Mouse (Mus musculus) hindbrain, embryonic 13.5 days (tissue): ENCODE measurements around the gene Prss57. TPM values are rescaled to one million over a fixed set of nuclear protein-coding genes. Genes with fewer than 3 reads are reported as not detected.

ENCODE experiments used
- ATAC-seq: fragments of 200-750 bp; cut with Nextera tagmentation; 2 replicates; pipeline ENCODE4 v1.8.0; 2017; ENCODE audit warnings: moderate TSS enrichment; ENCODE audit not compliant: low FRiP score
- H3K27ac ChIP-seq: fragments of 300-500 bp; sonication (generic); 2 replicates; pipeline ENCODE4 v1.5.1; 2015; ENCODE audit warnings: inconsistent platforms, mild to moderate bottlenecking, moderate library complexity
- H3K27me3 ChIP-seq: fragments of 300-500 bp; sonication (generic); 2 replicates; pipeline ENCODE4 v1.6.1; 2015; ENCODE audit warnings: mild to moderate bottlenecking, inconsistent platforms
- H3K36me3 ChIP-seq: fragments of 300-500 bp; sonication (generic); 2 replicates; pipeline ENCODE4 v1.6.1; 2015; ENCODE audit warnings: mild to moderate bottlenecking, inconsistent platforms
- H3K4me1 ChIP-seq: fragments of 300-500 bp; sonication (generic); replicated peaks from 2 replicates; pipeline ENCODE4 v1.6.1; 2015; ENCODE audit warnings: inconsistent platforms
- H3K4me2 ChIP-seq: fragments of 300-500 bp; sonication (generic); 2 replicates; pipeline ENCODE4 v1.6.1; 2015; ENCODE audit warnings: inconsistent platforms, mild to moderate bottlenecking, moderate library complexity
- H3K4me3 ChIP-seq: fragments of 300-500 bp; sonication (generic); 2 replicates; pipeline ENCODE4 v1.5.1; 2015; ENCODE audit warnings: mild to moderate bottlenecking, inconsistent platforms
- H3K9ac ChIP-seq: fragments of 300-500 bp; sonication (generic); 2 replicates; pipeline ENCODE4 v1.6.1; 2015; ENCODE audit warnings: mild to moderate bottlenecking, inconsistent platforms
- H3K9me3 ChIP-seq: fragments of 300-500 bp; sonication (generic); 2 replicates; pipeline ENCODE4 v1.6.1; 2016; ENCODE audit warnings: inconsistent platforms
- WGBS: fragments of 180-500 bp; shearing (Covaris S2); methylation state at CpG from one replicate; pipeline ENCODE4 v1.1.7; 2015; 5-methylcytosine and 5-hydroxymethylcytosine counted together
- polyA plus RNA-seq: library from polyadenylated mRNA; unstranded; fragments of >200 nt; fragmentation: Nextera tagmentation; extraction: Ambion mirVana; gene quantifications from 2 replicates; pipeline ENCODE4 v1.2.1, GENCODE M21; 2015

Gene Prss57
- polyA plus RNA-seq, 1 experiment from 2014 or later, result not detected

- no peak within 1 kb of the TSS for H3K4me3 ChIP-seq
- H3K9ac ChIP-seq, result no peak within 1 kb of the TSS
- no peak for ATAC-seq
- peaks cover 13% of the 10 kb centered on the region for H3K4me1 ChIP-seq
- no peak within 1 kb of the TSS for H3K27ac ChIP-seq
- H3K36me3 ChIP-seq, result peaks cover 56% of the 10 kb centered on the region
- no peaks in the 10 kb centered on the region for H3K27me3 ChIP-seq
- H3K9me3 ChIP-seq, result no peaks in the 10 kb centered on the region
- H3K4me2 ChIP-seq, result no peak within 1 kb of the TSS
- WGBS, result 83% methylated on average over 11 of the region's 11 CpGs
These were observed 30.0 kb upstream of the Prss57 start, which contains the start of gene Misp for GRCm38 (mm10) chr10:79820782-79821181. Gene Misp, plus strand, starts transcription at chr10:79820989.

DNA sequence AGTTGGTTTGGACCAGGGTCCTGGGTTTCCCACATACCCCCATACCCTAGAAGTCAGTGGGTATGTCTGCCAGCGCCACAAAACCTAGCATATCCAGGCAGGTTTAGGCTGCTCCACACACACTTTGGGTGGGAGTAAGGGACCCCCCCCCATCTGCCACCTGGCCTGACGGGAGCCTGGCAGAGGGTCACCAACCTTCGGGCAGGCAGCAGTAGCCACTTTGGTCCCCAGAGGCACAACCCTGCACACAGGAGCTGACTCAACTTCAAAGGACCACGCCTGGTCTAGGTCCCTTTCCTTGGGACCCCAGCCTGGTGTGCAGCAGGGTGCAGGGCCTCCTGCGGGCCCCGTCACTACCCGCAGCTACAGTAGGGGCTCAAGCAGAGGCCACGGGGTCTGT lies 29.5 kb upstream of the Prss57 start:
- WGBS, result 83% methylated on average over 8 of the region's 8 CpGs
- H3K36me3 ChIP-seq, result peaks cover 61% of the 10 kb centered on the region

GRCm38 (mm10) chr10:79819606-79820005 lies 28.8 kb upstream of the Prss57 start:
- peaks cover 67% of the 10 kb centered on the region for H3K36me3 ChIP-seq
- ATAC-seq, result no peak
- H3K27me3 ChIP-seq, result no peaks in the 10 kb centered on the region
- peaks cover 13% of the 10 kb centered on the region for H3K4me1 ChIP-seq
- H3K4me2 ChIP-seq, result no peak overlapping the region
- H3K27ac ChIP-seq, result no peak overlapping the region
- H3K9me3 ChIP-seq, result no peaks in the 10 kb centered on the region
- no peak overlapping the region for H3K9ac ChIP-seq
- no peak overlapping the region for H3K4me3 ChIP-seq
- WGBS, result 94% methylated on average over 17 of the region's 17 CpGs

More for the DNA sequence above, 29.5 kb upstream of the Prss57 start:
- Histone ChIP-seq H3K27ac (no peak overlapping the region), H3K9me3 (no peaks in the 10 kb centered on the region), H3K4me3 (no peak overlapping the region), H3K4me2 (no peak overlapping the region), H3K9ac (no peak overlapping the region), H3K4me1 (peaks cover 13% of the 10 kb centered on the region), H3K27me3 (no peaks in the 10 kb centered on the region)
- no peak for ATAC-seq

DNA sequence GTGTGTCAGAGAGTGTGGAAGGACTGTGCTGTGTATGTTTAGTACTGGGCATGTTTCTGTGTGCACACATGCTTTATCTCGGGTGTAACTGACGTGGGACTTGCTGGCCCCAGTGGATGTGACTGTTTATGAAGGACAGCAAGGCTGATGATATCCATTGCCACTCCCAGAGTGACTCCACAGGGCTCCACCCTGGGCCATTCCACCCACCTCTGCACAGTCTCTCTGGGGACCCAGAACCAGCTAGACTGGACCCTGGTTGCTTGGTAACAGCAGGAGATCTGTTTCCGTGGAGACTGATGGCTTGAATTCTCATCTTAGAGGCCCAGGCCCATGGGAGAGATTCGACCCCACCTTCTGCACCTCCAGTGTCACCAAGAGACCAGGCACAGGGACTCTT lies 27.5 kb upstream of the Prss57 start:
- ATAC-seq, result no peak
- Histone ChIP-seq H3K4me3 (no peak overlapping the region), H3K36me3 (peaks cover 71% of the 10 kb centered on the region), H3K9me3 (no peaks in the 10 kb centered on the region), H3K27me3 (no peaks in the 10 kb centered on the region), H3K4me2 (no peak overlapping the region), H3K4me1 (peaks cover 13% of the 10 kb centered on the region), H3K9ac (no peak overlapping the region; the same call in 1 of the 2 replicates), H3K27ac (no peak overlapping the region)
- 73% methylated on average over 4 of the region's 4 CpGs for WGBS

DNA sequence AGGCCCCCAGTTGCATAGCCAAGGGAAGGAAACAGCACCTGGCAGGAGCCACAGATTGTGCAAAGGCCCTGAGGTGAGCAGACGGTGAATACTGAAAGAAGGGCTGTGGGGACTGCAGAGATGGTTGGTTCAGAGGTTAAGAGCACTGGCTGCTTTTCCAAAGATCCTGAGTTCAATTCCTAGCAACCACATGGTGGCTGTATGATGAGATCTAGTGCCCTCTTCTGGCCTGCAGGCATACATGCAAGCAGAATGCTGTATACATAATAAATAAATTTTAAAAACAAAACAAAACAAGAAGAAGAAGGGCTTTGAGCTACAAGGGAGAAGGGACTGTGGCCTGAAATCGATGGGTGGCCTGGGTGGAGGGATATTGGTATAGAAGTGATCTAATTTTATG lies 26.4 kb upstream of the Prss57 start:
- Histone ChIP-seq H3K27ac (no peak overlapping the region), H3K36me3 (peaks cover 77% of the 10 kb centered on the region), H3K4me1 (peaks cover 8% of the 10 kb centered on the region), H3K27me3 (no peaks in the 10 kb centered on the region), H3K9ac (no peak overlapping the region), H3K9me3 (no peaks in the 10 kb centered on the region), H3K4me2 (no peak overlapping the region), H3K4me3 (no peak overlapping the region)
- no peak for ATAC-seq
- WGBS, result 84% methylated on average over 2 of the region's 2 CpGs

- peaks cover 81% of the 10 kb centered on the region for H3K36me3 ChIP-seq
- no peak for ATAC-seq
- H3K27me3 ChIP-seq, result no peaks in the 10 kb centered on the region
- H3K27ac ChIP-seq, result no peak overlapping the region
- no peak overlapping the region for H3K9ac ChIP-seq
- no peaks in the 10 kb centered on the region for H3K9me3 ChIP-seq
- H3K4me3 ChIP-seq, result no peak overlapping the region
- no peak overlapping the region for H3K4me2 ChIP-seq
- peaks cover 5% of the 10 kb centered on the region; the same call in 1 of the 2 replicates for H3K4me1 ChIP-seq
- WGBS, result 87% methylated on average over 12 of the region's 12 CpGs
These were observed 25.1 kb upstream of the Prss57 start for GRCm38 (mm10) chr10:79815671-79816494.

GRCm38 (mm10) chr10:79814271-79814842 lies 23.6 kb upstream of the Prss57 start:
- Histone ChIP-seq H3K4me2 (no peak overlapping the region), H3K4me1 (peaks cover 5% of the 10 kb centered on the region; the same call in 1 of the 2 replicates), H3K4me3 (no peak overlapping the region), H3K9ac (no peak overlapping the region), H3K9me3 (no peaks in the 10 kb centered on the region), H3K27me3 (no peaks in the 10 kb centered on the region), H3K36me3 (peaks cover 79% of the 10 kb centered on the region), H3K27ac (peak overlapping the region; percentile 30; the same call in 1 of the 2 replicates)
- ATAC-seq, result no peak
- 84% methylated on average over 5 of the region's 5 CpGs for WGBS

GRCm38 (mm10) chr10:79811736-79812637 lies 21.2 kb upstream of the Prss57 start:
- peak; percentile 56; the same call in 1 of the 2 replicates for ATAC-seq
- Histone ChIP-seq H3K9me3 (no peaks in the 10 kb centered on the region), H3K27me3 (no peaks in the 10 kb centered on the region), H3K27ac (0 out of 2 replicates have a peak overlapping the region, but pooled peaks have one; percentile 10), H3K4me3 (no peak overlapping the region), H3K4me1 (peaks cover 14% of the 10 kb centered on the region), H3K4me2 (no peak overlapping the region), H3K36me3 (peaks cover 82% of the 10 kb centered on the region), H3K9ac (no peak overlapping the region)
- WGBS, result 29% methylated on average over 15 of the region's 15 CpGs

GRCm38 (mm10) chr10:79808728-79809127 lies 18.0 kb upstream of the Prss57 start:
- no peak overlapping the region for H3K9ac ChIP-seq
- peaks cover 60% of the 10 kb centered on the region for H3K36me3 ChIP-seq
- peaks cover 46% of the 10 kb centered on the region for H3K4me1 ChIP-seq
- ATAC-seq, result no peak
- WGBS, result 87% methylated on average over 11 of the region's 11 CpGs
- no peak overlapping the region for H3K4me3 ChIP-seq
- H3K9me3 ChIP-seq, result no peaks in the 10 kb centered on the region
- peak overlapping the region; percentile 98; the same call in 1 of the 2 replicates for H3K27ac ChIP-seq
- no peak overlapping the region for H3K4me2 ChIP-seq
- H3K27me3 ChIP-seq, result no peaks in the 10 kb centered on the region

- Histone ChIP-seq H3K27me3 (no peaks in the 10 kb centered on the region), H3K4me3 (no peak overlapping the region), H3K9ac (peak overlapping the region; percentile 11; the same call in 1 of the 2 replicates), H3K9me3 (no peaks in the 10 kb centered on the region), H3K27ac (peak overlapping the region; percentile 98), H3K4me1 (peaks cover 55% of the 10 kb centered on the region), H3K4me2 (no peak overlapping the region), H3K36me3 (peaks cover 58% of the 10 kb centered on the region)
- ATAC-seq, result no peak
- 44% methylated on average over 11 of the region's 11 CpGs for WGBS
These were observed 17.1 kb upstream of the Prss57 start for GRCm38 (mm10) chr10:79807826-79808225.

DNA sequence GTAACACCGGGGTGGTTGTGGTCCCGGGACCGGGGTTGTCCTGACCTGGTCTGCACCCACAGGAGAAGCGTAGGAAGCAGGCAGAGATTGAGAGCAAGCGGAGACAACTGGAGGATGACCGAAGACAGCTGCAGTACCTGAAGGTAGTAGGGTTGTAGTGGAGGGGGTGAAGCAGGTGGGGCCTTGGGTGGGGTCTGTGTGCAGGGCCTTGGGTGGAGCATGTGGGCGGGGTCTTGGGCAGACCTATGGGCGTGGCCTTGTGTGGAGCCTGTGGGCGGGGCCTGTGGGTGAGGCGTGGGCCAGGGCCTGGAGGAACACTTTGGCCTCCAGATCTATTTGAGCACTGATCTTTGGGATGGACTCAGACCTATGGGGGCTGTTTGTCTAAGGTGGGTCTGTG lies 16.2 kb upstream of the Prss57 start:
- H3K27me3 ChIP-seq, result no peaks in the 10 kb centered on the region
- peaks cover 63% of the 10 kb centered on the region for H3K4me1 ChIP-seq
- H3K9me3 ChIP-seq, result no peaks in the 10 kb centered on the region
- no peak overlapping the region for H3K4me2 ChIP-seq
- ATAC-seq, result no peak
- peak overlapping the region; percentile 98 for H3K27ac ChIP-seq
- 85% methylated on average over 10 of the region's 10 CpGs for WGBS
- H3K36me3 ChIP-seq, result peaks cover 52% of the 10 kb centered on the region
- no peak overlapping the region for H3K9ac ChIP-seq
- no peak overlapping the region for H3K4me3 ChIP-seq

GRCm38 (mm10) chr10:79806331-79806730 lies 15.6 kb upstream of the Prss57 start:
- Histone ChIP-seq H3K4me3 (no peak overlapping the region), H3K4me1 (peaks cover 70% of the 10 kb centered on the region), H3K27ac (peak overlapping the region; percentile 98; the same call in 1 of the 2 replicates), H3K4me2 (no peak overlapping the region), H3K27me3 (no peaks in the 10 kb centered on the region), H3K9ac (no peak overlapping the region), H3K9me3 (no peaks in the 10 kb centered on the region), H3K36me3 (peaks cover 46% of the 10 kb centered on the region)
- no peak for ATAC-seq
- 83% methylated on average over 9 of the region's 9 CpGs for WGBS
